31 mouse cellular contexts compared by ENCODE assay signal in genomic region chr15:97384170-97385018, GRCm38 (mm10).
A peak's percentile ranks its signal among the peaks of the same experiment; 100 is the strongest.
DNase-seq lines count a peak whose midpoint lies in the region; ATAC-seq and TF ChIP-seq lines count a peak whose summit lies in the region.
"Had no signal": no experiment of that assay in that cellular context is flagged by ENCODE, and none has a peak within 500 bp of the region (broad histone marks: within the 10 kb centered on the region; RNA-seq: fewer than 3 reads in every experiment).

No protein-coding gene starts in this region.

- H3K36me3 ChIP-seq in lung, embryonic 15.5 days: no peaks in the 10 kb centered on the region
- peaks cover 32% of the 10 kb centered on the region for H3K36me3 ChIP-seq in ES-E14 (ENCODE audit: control insufficient read depth, insufficient read depth, low read length, poor library complexity, severe bottlenecking)
- no peaks in the 10 kb centered on the region for H3K36me3 ChIP-seq in limb, embryonic 10.5 days
- no peaks in the 10 kb centered on the region; the same call in 1 of the 2 replicates for H3K36me3 ChIP-seq in kidney, embryonic 14.5 days (ENCODE audit: control insufficient read depth, insufficient read depth, low read length)
- H3K36me3 ChIP-seq: forebrain, embryonic 10.5 days; forebrain, embryonic 15.5 days; heart, embryonic 10.5 days; hindbrain, embryonic 13.5 days; limb, embryonic 15.5 days; midbrain, embryonic 15.5 days had no signal

- DNase-seq in lung, postnatal 10 days: no peak
- DNase-seq in urinary bladder, postnatal 14 days (ENCODE audit: low spot score): peak; percentile 62
- no peak for DNase-seq in urinary bladder, adult 2 months (ENCODE audit: low spot score)
- no peak for DNase-seq in ES-E14 (ENCODE audit: low read depth, low spot score)
- no peak for DNase-seq in limb, embryonic 10.5 days (ENCODE audit: low spot score)
- DNase-seq: adrenal gland, postnatal 10 days; B cell, adult 2 months; cerebellum, adult 8-10 months; cerebellum, postnatal 25 days; gastrocnemius, postnatal 25 days; heart, postnatal 4 days; kidney, adult 9 months; kidney, postnatal 36 days; left cerebral cortex, postnatal 4 days; right cerebral cortex, adult 18-20 months; spleen, adult 18-20 months; thymus, adult 2 months; thymus, postnatal 36 days had no signal

- no peak overlapping the region for H3K4me3 ChIP-seq in lung, embryonic 15.5 days
- H3K4me3 ChIP-seq in ES-E14 (ENCODE audit: insufficient read depth in 1 of 2, low read depth in 1 of 2, low read length in 2 of 2, poor library complexity in 1 of 2, severe bottlenecking in 1 of 2): peak overlapping the region; percentile 28 to 79
- H3K4me3 ChIP-seq in limb, embryonic 10.5 days: no peak overlapping the region
- H3K4me3 ChIP-seq in kidney, embryonic 14.5 days (ENCODE audit: low read length): no peak overlapping the region
- H3K4me3 ChIP-seq: forebrain, embryonic 10.5 days; forebrain, embryonic 15.5 days; heart, embryonic 10.5 days; hindbrain, embryonic 13.5 days; layer of hippocampus, adult 2 months; limb, embryonic 15.5 days; liver, embryonic 15.5 days; midbrain, embryonic 10.5 days; midbrain, embryonic 15.5 days had no signal

- no peaks in the 10 kb centered on the region for H3K27me3 ChIP-seq in lung, embryonic 15.5 days
- H3K27me3 ChIP-seq in limb, embryonic 10.5 days (ENCODE audit: low read depth, poor library complexity, severe bottlenecking): no peaks in the 10 kb centered on the region
- no peaks in the 10 kb centered on the region for H3K27me3 ChIP-seq in kidney, embryonic 14.5 days (ENCODE audit: control insufficient read depth, insufficient read depth, low read length)
- H3K27me3 ChIP-seq: forebrain, embryonic 15.5 days; hindbrain, embryonic 13.5 days; limb, embryonic 15.5 days; liver, embryonic 15.5 days; midbrain, embryonic 15.5 days had no signal

- in situ Hi-C loops in ES-E14 (cut with MboI; ENCODE audit: low sequenced_read_pairs in 2 of 2, unreplicated experiment in 2 of 2): no loop called here

- 86% methylated on average over 28 of the region's 28 CpGs for WGBS in lung, embryonic 15.5 days
- 92% methylated on average over 28 of the region's 28 CpGs for WGBS in limb, embryonic 10.5 days
- WGBS in kidney, embryonic 14.5 days: 91% methylated on average over 28 of the region's 28 CpGs

- H3K9ac ChIP-seq in lung, embryonic 15.5 days: no peak overlapping the region
- peak overlapping the region; percentile 58 for H3K9ac ChIP-seq in ES-E14 (ENCODE audit: insufficient read depth, low read depth, low read length, poor library complexity, severe bottlenecking)
- no peak overlapping the region for H3K9ac ChIP-seq in kidney, embryonic 14.5 days (ENCODE audit: low read depth, low read length)
- H3K9ac ChIP-seq: forebrain, embryonic 15.5 days; hindbrain, embryonic 13.5 days; limb, embryonic 15.5 days; liver, embryonic 15.5 days; midbrain, embryonic 15.5 days had no signal

- peak; percentile 29; the same call in 1 of the 2 replicates for ATAC-seq in lung, embryonic 15.5 days (ENCODE audit: borderline replicate concordance, extremely low read depth, low FRiP score, low TSS enrichment)
- no peak for ATAC-seq in kidney, embryonic 14.5 days (ENCODE audit: low FRiP score, low TSS enrichment)
- ATAC-seq in megakaryocyte-erythroid progenitor cell, adult 5-6 weeks (replicated peaks; ENCODE audit: low FRiP score, low TSS enrichment, poor library complexity, severe bottlenecking): no peak
- ATAC-seq: forebrain, embryonic 15.5 days; intestine, embryonic 16.5 days; midbrain, embryonic 15.5 days had no signal

- H3K9me3 ChIP-seq in lung, embryonic 15.5 days: no peaks in the 10 kb centered on the region
- H3K9me3 ChIP-seq in ES-E14 (ENCODE audit: control insufficient read depth, insufficient read depth, low read depth, low read length): no peaks in the 10 kb centered on the region
- H3K9me3 ChIP-seq in limb, embryonic 10.5 days (replicated peaks): no peaks in the 10 kb centered on the region
- no peaks in the 10 kb centered on the region for H3K9me3 ChIP-seq in kidney, embryonic 14.5 days (ENCODE audit: control insufficient read depth, low read length)
- H3K9me3 ChIP-seq: forebrain, embryonic 10.5 days; forebrain, embryonic 15.5 days; heart, embryonic 10.5 days; hindbrain, embryonic 13.5 days; limb, embryonic 15.5 days; liver, embryonic 15.5 days; midbrain, embryonic 10.5 days; midbrain, embryonic 15.5 days had no signal

- no peak overlapping the region for H3K4me2 ChIP-seq in lung, embryonic 15.5 days
- no peak overlapping the region for H3K4me2 ChIP-seq in kidney, embryonic 14.5 days (replicated peaks; ENCODE audit: low read depth, low read length)
- H3K4me2 ChIP-seq: forebrain, embryonic 15.5 days; hindbrain, embryonic 13.5 days; limb, embryonic 15.5 days; liver, embryonic 15.5 days; midbrain, embryonic 15.5 days had no signal

- no peak overlapping the region for H3K27ac ChIP-seq in lung, embryonic 15.5 days
- peak overlapping the region; percentile 88 for H3K27ac ChIP-seq in ES-E14 (ENCODE audit: insufficient read depth, low read depth, low read length, poor library complexity, severe bottlenecking)
- H3K27ac ChIP-seq in limb, embryonic 10.5 days: peak overlapping the region; percentile 11; the same call in 1 of the 2 replicates
- no peak overlapping the region for H3K27ac ChIP-seq in kidney, embryonic 14.5 days (ENCODE audit: low read depth, low read length)
- H3K27ac ChIP-seq: forebrain, embryonic 10.5 days; forebrain, embryonic 15.5 days; heart, embryonic 10.5 days; hindbrain, embryonic 13.5 days; layer of hippocampus, adult 2 months; limb, embryonic 15.5 days; liver, embryonic 15.5 days; midbrain, embryonic 10.5 days; midbrain, embryonic 15.5 days had no signal

- H3K4me1 ChIP-seq in lung, embryonic 15.5 days: peaks cover 12% of the 10 kb centered on the region
- H3K4me1 ChIP-seq in ES-E14 (ENCODE audit: control insufficient read depth in 2 of 2, insufficient read depth in 2 of 2, low read length in 2 of 2, poor library complexity in 1 of 2): peaks cover 6 to 15% of the 10 kb centered on the region in 2 experiments; a peak in 3 of 4 replicates
- peaks cover 10% of the 10 kb centered on the region for H3K4me1 ChIP-seq in limb, embryonic 10.5 days
- H3K4me1 ChIP-seq in kidney, embryonic 14.5 days (ENCODE audit: control insufficient read depth, insufficient read depth, low read length): no peaks in the 10 kb centered on the region
- H3K4me1 ChIP-seq: forebrain, embryonic 15.5 days; hindbrain, embryonic 13.5 days; midbrain, embryonic 10.5 days; midbrain, embryonic 15.5 days had no signal

TF ChIP-seq in ES-E14, 5 proteins besides CTCF, POLR2A, EP300 and RAD21:
- TF ChIP-seq CHD2 (IDR thresholded peaks at IDR 0.05; ENCODE audit: low read depth, low read length) (peak; percentile 60; the same call in 1 of the 2 replicates), ZC3H11A (IDR thresholded peaks at IDR 0.05; ENCODE audit: borderline replicate concordance, low read depth, low read length) (no peak), ZNF384 (IDR thresholded peaks at IDR 0.05; ENCODE audit: low read depth, low read length) (no peak), MAFK (IDR thresholded peaks at IDR 0.05; ENCODE audit: insufficient read depth, low read depth, low read length) (no peak), HCFC1 (IDR thresholded peaks at IDR 0.05; ENCODE audit: borderline replicate concordance, insufficient read depth, low read length) (no peak)
TF ChIP-seq in ES-E14: peak in this region for 1.

Comparison
In these comparisons a context has a peak if more than half of its experiments do, and no peak if none do; other contexts are left out.
1. H3K27ac ChIP-seq: peak in ES-E14 (single experiment) and limb, embryonic 10.5 days (single experiment); none in lung, embryonic 15.5 days (single experiment) and kidney, embryonic 14.5 days (single experiment).
2. H3K4me3 ChIP-seq: peak in ES-E14 (2 of 2); none in lung, embryonic 15.5 days (single experiment), limb, embryonic 10.5 days (single experiment) and kidney, embryonic 14.5 days (single experiment).